ENCODE assay signal across 8 mouse cellular contexts in genomic region chrX:74249615-74250014, GRCm38 (mm10). TPM values are rescaled to one million over a fixed set of nuclear protein-coding genes. Genes with fewer than 3 reads are reported as not detected.
DNase-seq lines count a peak whose midpoint lies in the region; ATAC-seq and TF ChIP-seq lines count a peak whose summit lies in the region.

Gene Flna (minus strand): TSS chrX:74249820.

- 26% methylated on average over 37 of the region's 38 CpGs for whole genome bisulfite sequencing in forebrain, postnatal 0 days
- WGBS in lung, embryonic 14.5 days = 9% methylated on average over 32 of the region's 38 CpGs
- WGBS in neural tube, embryonic 15.5 days = 24% methylated on average over 38 of the region's 38 CpGs

- TF ChIP-seq CTCF in forebrain, postnatal 0 days (IDR thresholded peaks at IDR 0.05; ENCODE audit: low read depth) = peak; percentile 41
- no peak; the same call in none of the 2 replicates for TF ChIP-seq CTCF in lung, embryonic 14.5 days (IDR thresholded peaks at IDR 0.05; ENCODE audit: low read depth)

- H3K27me3 ChIP-seq in forebrain, postnatal 0 days (ENCODE audit: insufficient read depth, low read length) = no peaks in the 10 kb centered on the region
- no peaks in the 10 kb centered on the region for H3K27me3 ChIP-seq in lung, embryonic 14.5 days (ENCODE audit: insufficient read depth, low read length)
- no peaks in the 10 kb centered on the region for H3K27me3 ChIP-seq in neural tube, embryonic 15.5 days (replicated peaks)

- no peak within 1 kb of the TSS for H3K27ac ChIP-seq in ES-E14 (ENCODE audit: insufficient read depth, low read depth, low read length, poor library complexity, severe bottlenecking)
- H3K27ac ChIP-seq in forebrain, postnatal 0 days (ENCODE audit: low read depth, low read length) = peak within 1 kb of the TSS; percentile 54
- peak within 1 kb of the TSS; percentile 83 for H3K27ac ChIP-seq in lung, embryonic 14.5 days (ENCODE audit: low read depth)
- H3K27ac ChIP-seq in neural tube, embryonic 15.5 days (replicated peaks) = peak within 1 kb of the TSS; percentile 60

- peak within 1 kb of the TSS; percentile 67 to 70 for H3K4me3 ChIP-seq in ES-E14 (ENCODE audit: insufficient read depth in 1 of 2, low read depth in 1 of 2, low read length in 2 of 2, poor library complexity in 1 of 2, severe bottlenecking in 1 of 2)
- peak within 1 kb of the TSS; percentile 38 for H3K4me3 ChIP-seq in forebrain, postnatal 0 days (ENCODE audit: low read depth, low read length)
- H3K4me3 ChIP-seq in lung, embryonic 14.5 days (ENCODE audit: low read depth, low read length) = peak within 1 kb of the TSS; percentile 42
- peak within 1 kb of the TSS; percentile 44 for H3K4me3 ChIP-seq in neural tube, embryonic 15.5 days (replicated peaks)

- in situ Hi-C loops in ES-E14 (cut with MboI; ENCODE audit: low sequenced_read_pairs in 2 of 2, unreplicated experiment in 2 of 2) = loop anchor here (10.0 to 25.0 kb wide), 2 partner anchors 165 to 287 kb away; partner anchors contain the start of gene Hcfc1 (in 1 of the 2)

- no peak for DNase-seq in ES-E14 (ENCODE audit: low read depth, low spot score)
- DNase-seq in cerebellum, adult 18-20 months = peak; percentile 79 to 80
- peak; percentile 54 for DNase-seq in forebrain, postnatal 0 days
- peak; percentile 62 to 74 for DNase-seq in heart, postnatal 36 days
- peak; percentile 50 to 66 for DNase-seq in layer of hippocampus, adult 18-20 months (ENCODE audit: low spot score in 2 of 2)
- DNase-seq in lung, embryonic 14.5 days = peak; percentile 76
- peak; percentile 46 for DNase-seq in thymus, postnatal 0 days (ENCODE audit: low spot score)

- ATAC-seq in forebrain, postnatal 0 days = no peak
- ATAC-seq in lung, embryonic 14.5 days (ENCODE audit: insufficient read depth) = no peak
- no peak for ATAC-seq in neural tube, embryonic 15.5 days (ENCODE audit: low FRiP score)

- H3K36me3 ChIP-seq in ES-E14 (ENCODE audit: control insufficient read depth, insufficient read depth, low read length, poor library complexity, severe bottlenecking) = no peaks in the 10 kb centered on the region
- no peaks in the 10 kb centered on the region for H3K36me3 ChIP-seq in forebrain, postnatal 0 days (ENCODE audit: insufficient read depth)
- H3K36me3 ChIP-seq in lung, embryonic 14.5 days (ENCODE audit: insufficient read depth) = no peaks in the 10 kb centered on the region
- H3K36me3 ChIP-seq in neural tube, embryonic 15.5 days = no peaks in the 10 kb centered on the region

- H3K4me2 ChIP-seq in forebrain, postnatal 0 days (ENCODE audit: low read depth) = peak within 1 kb of the TSS; percentile 54
- peak within 1 kb of the TSS; percentile 61 for H3K4me2 ChIP-seq in lung, embryonic 14.5 days
- peak within 1 kb of the TSS; percentile 64 for H3K4me2 ChIP-seq in neural tube, embryonic 15.5 days

- peak within 1 kb of the TSS; percentile 61 for H3K9ac ChIP-seq in ES-E14 (ENCODE audit: insufficient read depth, low read depth, low read length, poor library complexity, severe bottlenecking)
- peak within 1 kb of the TSS; percentile 56 for H3K9ac ChIP-seq in forebrain, postnatal 0 days
- H3K9ac ChIP-seq in lung, embryonic 14.5 days = peak within 1 kb of the TSS; percentile 60
- peak within 1 kb of the TSS; percentile 49 for H3K9ac ChIP-seq in neural tube, embryonic 15.5 days (replicated peaks)

- intact Hi-C loops in heart, postnatal 36 days (cut with DNase I) = loop anchor here (5.0 kb wide), 2 partner anchors 103 to 132 kb away; partner anchors contain the start of gene Lage3

- H3K4me1 ChIP-seq in ES-E14 (ENCODE audit: control insufficient read depth in 2 of 2, insufficient read depth in 2 of 2, low read length in 2 of 2, poor library complexity in 1 of 2) = 0 out of 4 replicates have a peak, but pooled peaks cover 0 to 3% of the 10 kb centered on the region in 2 experiments
- no peaks in the 10 kb centered on the region for H3K4me1 ChIP-seq in forebrain, postnatal 0 days (ENCODE audit: insufficient read depth)
- no peaks in the 10 kb centered on the region for H3K4me1 ChIP-seq in lung, embryonic 14.5 days (ENCODE audit: insufficient read depth)
- peaks cover 5% of the 10 kb centered on the region; the same call in 1 of the 2 replicates for H3K4me1 ChIP-seq in neural tube, embryonic 15.5 days

- H3K9me3 ChIP-seq in ES-E14 (ENCODE audit: control insufficient read depth, insufficient read depth, low read depth, low read length) = no peaks in the 10 kb centered on the region
- no peaks in the 10 kb centered on the region for H3K9me3 ChIP-seq in forebrain, postnatal 0 days (ENCODE audit: low read length)
- H3K9me3 ChIP-seq in lung, embryonic 14.5 days (ENCODE audit: low read depth, low read length) = no peaks in the 10 kb centered on the region
- no peaks in the 10 kb centered on the region for H3K9me3 ChIP-seq in neural tube, embryonic 15.5 days (replicated peaks)

TF ChIP-seq in ES-E14, 5 proteins besides CTCF, POLR2A, EP300 and RAD21:
- TF ChIP-seq CHD2 (IDR thresholded peaks at IDR 0.05; ENCODE audit: low read depth, low read length) (no peak), HCFC1 (IDR thresholded peaks at IDR 0.05; ENCODE audit: borderline replicate concordance, insufficient read depth, low read length) (no peak), ZC3H11A (IDR thresholded peaks at IDR 0.05; ENCODE audit: borderline replicate concordance, low read depth, low read length) (no peak), ZNF384 (IDR thresholded peaks at IDR 0.05; ENCODE audit: low read depth, low read length) (no peak), MAFK (IDR thresholded peaks at IDR 0.05; ENCODE audit: insufficient read depth, low read depth, low read length) (no peak)

RNA-seq across cellular contexts. Expression of gene Flna, which starts in this region (rescaled TPM):
- 687 and 844 TPM in 2 replicates for total RNA-seq in ES-E14 (2012; rRNA removed)
- 327 and 336 TPM in 2 replicates for total RNA-seq in forebrain, postnatal 0 days (2014; rRNA removed)
- 35.5 and 45.1 TPM in 2 replicates for polyA plus RNA-seq in forebrain, postnatal 0 days (2015; fragmentation: Nextera tagmentation; extraction: Ambion mirVana)
- total RNA-seq in heart, postnatal 36 days (2021) = 10 to 100 TPM; 88.3 to 97.0 TPM
- 10 to 100 TPM; 44.8 to 52.5 TPM for total RNA-seq in layer of hippocampus, adult 18-20 months (2021)
- polyA plus RNA-seq in lung, embryonic 14.5 days (2014; fragmentation: Nextera tagmentation; extraction: Ambion mirVana) = 474 and 504 TPM in 2 replicates
- 67.3 and 100 TPM in 2 replicates for polyA plus RNA-seq in neural tube, embryonic 15.5 days (2015; fragmentation: Nextera tagmentation; extraction: Ambion mirVana)
- 108 and 110 TPM in 2 replicates for polyA plus RNA-seq in thymus, postnatal 0 days (2015; fragmentation: Nextera tagmentation; extraction: Ambion mirVana)
